8 mouse cellular contexts compared by ENCODE assay signal in genomic region chr17:23725999-23726757, GRCm38 (mm10). TPM values are rescaled to one million over a fixed set of nuclear protein-coding genes. Genes with fewer than 3 reads are reported as not detected.
DNase-seq lines count a peak whose midpoint lies in the region; ATAC-seq lines count a peak whose summit lies in the region.

Gene Pkmyt1 (plus strand): TSS chr17:23726336.

- H3K9me3 ChIP-seq in forebrain, embryonic 11.5 days (ENCODE audit: control insufficient read depth, low read length) = no peaks in the 10 kb centered on the region
- no peaks in the 10 kb centered on the region for H3K9me3 ChIP-seq in heart, embryonic 16.5 days (replicated peaks; ENCODE audit: control insufficient read depth, low read length)
- H3K9me3 ChIP-seq in liver, embryonic 15.5 days (replicated peaks) = no peaks in the 10 kb centered on the region
- no peaks in the 10 kb centered on the region for H3K9me3 ChIP-seq in neural tube, embryonic 12.5 days

- H3K27ac ChIP-seq in forebrain, embryonic 11.5 days (ENCODE audit: low read depth, low read length) = peak within 1 kb of the TSS; percentile 57; the same call in 1 of the 2 replicates
- H3K27ac ChIP-seq in heart, embryonic 16.5 days (ENCODE audit: low read length) = peak within 1 kb of the TSS; percentile 80
- H3K27ac ChIP-seq in liver, embryonic 15.5 days (replicated peaks) = peak within 1 kb of the TSS; percentile 90
- no peak within 1 kb of the TSS for H3K27ac ChIP-seq in neural tube, embryonic 12.5 days

- 1% methylated on average over 71 of the region's 73 CpGs for WGBS in forebrain, embryonic 11.5 days
- WGBS in heart, embryonic 16.5 days = 1% methylated on average over 73 of the region's 73 CpGs
- 2% methylated on average over 72 of the region's 73 CpGs for WGBS in liver, embryonic 15.5 days (ENCODE audit: insufficient replicate concordance)
- 2% methylated on average over 71 of the region's 73 CpGs for WGBS in neural tube, embryonic 12.5 days

- no peaks in the 10 kb centered on the region for H3K36me3 ChIP-seq in forebrain, embryonic 11.5 days (ENCODE audit: control insufficient read depth, insufficient read depth, low read length)
- no peaks in the 10 kb centered on the region for H3K36me3 ChIP-seq in heart, embryonic 16.5 days (ENCODE audit: control insufficient read depth, insufficient read depth)
- no peaks in the 10 kb centered on the region for H3K36me3 ChIP-seq in liver, embryonic 15.5 days (replicated peaks)
- no peaks in the 10 kb centered on the region for H3K36me3 ChIP-seq in neural tube, embryonic 12.5 days

- DNase-seq in CD8-positive naive resting alpha-beta T cell, adult 2 months (ENCODE audit: low read depth in 2 of 2, low spot score in 2 of 2) = peak; percentile 89 to 95
- DNase-seq in c-Kit-positive CD71-negative TER-119-negative erythroid progenitor cells, embryonic 14.5 days (ENCODE audit: low read depth) = peak; percentile 89
- DNase-seq in forebrain, embryonic 11.5 days (ENCODE audit: low spot score) = peak; percentile 97
- peak; percentile 94 to 98 for DNase-seq in kidney, postnatal 36 days
- DNase-seq in telencephalon, adult 2 months (ENCODE audit: low read depth, low spot score) = peak; percentile 77

- peak within 1 kb of the TSS; percentile 81 for H3K4me3 ChIP-seq in forebrain, embryonic 11.5 days (ENCODE audit: low read depth, low read length)
- H3K4me3 ChIP-seq in heart, embryonic 16.5 days (ENCODE audit: low read length) = peak within 1 kb of the TSS; percentile 77
- H3K4me3 ChIP-seq in liver, embryonic 15.5 days (replicated peaks) = peak within 1 kb of the TSS; percentile 79
- peak within 1 kb of the TSS; percentile 90 for H3K4me3 ChIP-seq in neural tube, embryonic 12.5 days

- H3K4me1 ChIP-seq in forebrain, embryonic 11.5 days (replicated peaks; ENCODE audit: control insufficient read depth, insufficient read depth, low read length) = peaks cover 3% of the 10 kb centered on the region; the same call in 1 of the 2 replicates
- H3K4me1 ChIP-seq in heart, embryonic 16.5 days (ENCODE audit: control insufficient read depth, insufficient read depth, low read length) = peaks cover 10% of the 10 kb centered on the region
- peaks cover 30% of the 10 kb centered on the region for H3K4me1 ChIP-seq in liver, embryonic 15.5 days (replicated peaks)
- H3K4me1 ChIP-seq in neural tube, embryonic 12.5 days = peaks cover 4% of the 10 kb centered on the region; the same call in 1 of the 2 replicates

- peak; percentile 96 for ATAC-seq in forebrain, embryonic 11.5 days (replicated peaks; ENCODE audit: low FRiP score)
- peak; percentile 97 for ATAC-seq in heart, embryonic 16.5 days (replicated peaks; ENCODE audit: extremely low read depth, insufficient read depth, low FRiP score)
- ATAC-seq in liver, embryonic 15.5 days (ENCODE audit: insufficient read depth) = peak; percentile 88
- ATAC-seq in neural tube, embryonic 12.5 days (ENCODE audit: low FRiP score, low read depth) = peak; percentile 95

- no peaks in the 10 kb centered on the region for H3K27me3 ChIP-seq in forebrain, embryonic 11.5 days (ENCODE audit: control insufficient read depth, insufficient read depth, low read length)
- H3K27me3 ChIP-seq in heart, embryonic 16.5 days (ENCODE audit: control insufficient read depth, insufficient read depth, low read length) = no peaks in the 10 kb centered on the region
- H3K27me3 ChIP-seq in liver, embryonic 15.5 days = peaks cover 5% of the 10 kb centered on the region; the same call in 1 of the 2 replicates
- no peaks in the 10 kb centered on the region for H3K27me3 ChIP-seq in neural tube, embryonic 12.5 days (replicated peaks)

- peak within 1 kb of the TSS; percentile 75 for H3K9ac ChIP-seq in forebrain, embryonic 11.5 days (ENCODE audit: low read length)
- H3K9ac ChIP-seq in heart, embryonic 16.5 days (ENCODE audit: low read length) = peak within 1 kb of the TSS; percentile 78
- H3K9ac ChIP-seq in liver, embryonic 15.5 days = peak within 1 kb of the TSS; percentile 81
- H3K9ac ChIP-seq in neural tube, embryonic 12.5 days = peak within 1 kb of the TSS; percentile 67

- peak within 1 kb of the TSS; percentile 81 for H3K4me2 ChIP-seq in forebrain, embryonic 11.5 days (ENCODE audit: low read depth, low read length, severe bottlenecking)
- peak within 1 kb of the TSS; percentile 62 for H3K4me2 ChIP-seq in heart, embryonic 16.5 days (ENCODE audit: low read depth, low read length)
- H3K4me2 ChIP-seq in liver, embryonic 15.5 days = peak within 1 kb of the TSS; percentile 76
- peak within 1 kb of the TSS; percentile 96 for H3K4me2 ChIP-seq in neural tube, embryonic 12.5 days (replicated peaks)

RNA-seq across cellular contexts. Expression of gene Pkmyt1, which starts in this region (rescaled TPM):
- 61.3 and 62.9 TPM in 2 replicates for polyA plus RNA-seq in forebrain, embryonic 11.5 days (2014; fragmentation: Nextera tagmentation; extraction: Ambion mirVana)
- 29.7 and 33.3 TPM in 2 replicates for polyA plus RNA-seq in heart, embryonic 16.5 days (2015; fragmentation: Nextera tagmentation; extraction: Ambion mirVana)
- 28.8 and 34.7 TPM in 2 replicates for polyA plus RNA-seq in liver, embryonic 15.5 days (2015; fragmentation: Nextera tagmentation; extraction: Ambion mirVana)
- polyA plus RNA-seq in neural tube, embryonic 12.5 days (2016; fragmentation: Nextera tagmentation; extraction: Ambion mirVana) = 32.7 and 34.1 TPM in 2 replicates
